Mouse (Mus musculus) left cerebral cortex, postnatal 36 days (tissue): Measurements from ENCODE around the gene Atp5l. TPM values are rescaled to one million over a fixed set of nuclear protein-coding genes. Genes with fewer than 3 reads are reported as not detected.

ENCODE experiments used
- DNase-seq, 2 experiments: peaks; one replicate each; pipeline ENCODE4 v3.0.0; 2021 to 2022; ENCODE audit warnings: low spot score in 2 of 2, mixed read lengths in 1 of 2
- intact Hi-C: fragments of 180-260 bp; cut with DNase I; formaldehyde crosslinking; loops from one replicate; pipeline ENCODE4 v1.15.1; 2025
- total RNA-seq, 2 experiments: library from RNA; stranded (reverse); gene quantifications; 2 replicates each; pipeline ENCODE4 v1.2.3; 2021

Atp5l gene
- total RNA-seq, 2 experiments from 2014 or later: 303 to 311 TPM

- intact Hi-C loops: no loop called here
- DNase-seq: no peak
Observed at GRCm38 (mm10) chr9:44873665-44874064, 46.9 kb downstream of the Atp5l start.

- no peak for DNase-seq
- intact Hi-C loops: no loop called here
Observed at GRCm38 (mm10) chr9:44868336-44869094, 52.0 kb downstream of the Atp5l start.

GRCm38 (mm10) chr9:44867664-44868063, 52.9 kb downstream of the Atp5l start:
- intact Hi-C loops: no loop called here
- no peak for DNase-seq

- no peak for DNase-seq
- intact Hi-C loops: no loop called here
Observed at GRCm38 (mm10) chr9:44866501-44867240, 53.9 kb downstream of the Atp5l start.

Other genes starting within 250 kb of the Atp5l start
- under 1 TPM in 1 of 2 experiments, not detected in 1; 0.27 TPM for gene Treh, start 247.5 kb downstream of the Atp5l start, total RNA-seq
- gene Phldb1, start 185.5 kb downstream of the Atp5l start, total RNA-seq: 10 to 100 TPM; 74.9 to 86.3 TPM
- 10 to 100 TPM; 89.0 to 99.0 TPM for gene Arcn1, start 152.9 kb downstream of the Atp5l start, total RNA-seq
- gene Ift46, start 152.8 kb downstream of the Atp5l start, total RNA-seq: 10 to 100 TPM; 65.0 to 72.9 TPM
- 10 to 100 TPM; 54.0 to 54.9 TPM for gene Tmem25, start 121.4 kb downstream of the Atp5l start, total RNA-seq
- 1 to 10 TPM in 1 of 2 experiments, not detected in 1; 1.4 TPM for gene Ttc36, start 117.7 kb downstream of the Atp5l start, total RNA-seq
- 10 to 100 TPM; 52.2 to 79.3 TPM for gene Kmt2a, start 39.4 kb downstream of the Atp5l start, total RNA-seq
- 10 to 100 TPM; 60.9 to 78.5 TPM for gene Ube4a, start 44.9 kb upstream of the Atp5l start, total RNA-seq
- not detected for gene Cd3g, start 59.7 kb upstream of the Atp5l start, total RNA-seq
- gene Cd3d, start 61.0 kb upstream of the Atp5l start, total RNA-seq: not detected
- not detected for gene Cd3e, start 88.9 kb upstream of the Atp5l start, total RNA-seq
- gene Mpzl2, start 119.1 kb upstream of the Atp5l start, total RNA-seq: 1 to 10 TPM in 1 of 2 experiments, under 1 TPM in 1; 0.84 to 1.4 TPM
- 1 to 10 TPM; 4.3 to 4.6 TPM for gene Mpzl3, start 134.4 kb upstream of the Atp5l start, total RNA-seq
- gene Jaml, start 158.4 kb upstream of the Atp5l start, total RNA-seq: under 1 TPM; 0.62 to 0.63 TPM
- gene Scn2b, start 197.0 kb upstream of the Atp5l start, total RNA-seq: 100 to 1,000 TPM; 251 to 273 TPM
- gene Scn4b, start 217.7 kb upstream of the Atp5l start, total RNA-seq: 10 to 100 TPM; 68.8 to 73.4 TPM